Comparison of ENCODE assay signal across 11 mouse cellular contexts in genomic region chr17:43137838-43138237, GRCm38 (mm10).
DNase-seq lines count a peak whose midpoint lies in the region; ATAC-seq lines count a peak whose summit lies in the region.
"Had no signal": no experiment of that assay in that cellular context is flagged by ENCODE, and none has a peak within 500 bp of the region (broad histone marks: within the 10 kb centered on the region; RNA-seq: fewer than 3 reads in every experiment).

No protein-coding gene starts in this region.

- ATAC-seq in liver, embryonic 12.5 days: peak; percentile 39; the same call in 1 of the 2 replicates
- ATAC-seq in inflammation-experienced regulatory T-cells, adult 6 months: no peak
- no peak for ATAC-seq in forebrain, embryonic 16.5 days

- WGBS in liver, embryonic 12.5 days (ENCODE audit: insufficient replicate concordance): 59% methylated on average over 9 of the region's 9 CpGs
- WGBS in forebrain, embryonic 10.5 days: 96% methylated on average over 9 of the region's 9 CpGs
- 95% methylated on average over 9 of the region's 9 CpGs for WGBS in forebrain, embryonic 16.5 days

- H3K4me2 ChIP-seq in liver, embryonic 12.5 days: no peak overlapping the region
- H3K4me2 ChIP-seq in forebrain, embryonic 16.5 days (ENCODE audit: low read length): no peak overlapping the region

- peak; percentile 3 for DNase-seq in adrenal gland, adult 8-10 months
- no peak for DNase-seq in adrenal gland, postnatal 25 days
- DNase-seq in c-Kit-positive CD71-negative TER-119-negative erythroid progenitor cells, embryonic 14.5 days (ENCODE audit: low read depth): peak; percentile 35
- peak; percentile 86 for DNase-seq in monocyte, adult 2 months (ENCODE audit: low read depth in 1 of 2, low spot score in 2 of 2)
- DNase-seq in forebrain, embryonic 10.5 days (ENCODE audit: extremely low spot score, low spot score): no peak
- DNase-seq: cerebellum, adult 2 months; gastrocnemius, postnatal 36 days; kidney, adult 9 months had no signal

- H3K4me3 ChIP-seq in liver, embryonic 12.5 days: no peak overlapping the region
- H3K4me3 ChIP-seq in forebrain, embryonic 10.5 days: no peak overlapping the region
- H3K4me3 ChIP-seq in forebrain, embryonic 16.5 days (replicated peaks; ENCODE audit: low read length): no peak overlapping the region

- H3K27ac ChIP-seq in liver, embryonic 12.5 days: no peak overlapping the region
- H3K27ac ChIP-seq in forebrain, embryonic 10.5 days: no peak overlapping the region
- H3K27ac ChIP-seq in forebrain, embryonic 16.5 days (ENCODE audit: low read length): no peak overlapping the region

- no peaks in the 10 kb centered on the region for H3K36me3 ChIP-seq in liver, embryonic 12.5 days
- no peaks in the 10 kb centered on the region for H3K36me3 ChIP-seq in forebrain, embryonic 10.5 days (replicated peaks)
- no peaks in the 10 kb centered on the region for H3K36me3 ChIP-seq in forebrain, embryonic 16.5 days (ENCODE audit: control insufficient read depth, insufficient read depth)

- H3K9me3 ChIP-seq in liver, embryonic 12.5 days (replicated peaks): no peaks in the 10 kb centered on the region
- H3K9me3 ChIP-seq in forebrain, embryonic 10.5 days: no peaks in the 10 kb centered on the region
- no peaks in the 10 kb centered on the region for H3K9me3 ChIP-seq in forebrain, embryonic 16.5 days (ENCODE audit: control insufficient read depth, low read length)

- H3K27me3 ChIP-seq in liver, embryonic 12.5 days (replicated peaks): no peaks in the 10 kb centered on the region
- no peaks in the 10 kb centered on the region for H3K27me3 ChIP-seq in forebrain, embryonic 10.5 days (ENCODE audit: poor library complexity, severe bottlenecking)
- no peaks in the 10 kb centered on the region for H3K27me3 ChIP-seq in forebrain, embryonic 16.5 days (replicated peaks; ENCODE audit: control insufficient read depth, insufficient read depth, low read length)

- no peak overlapping the region for H3K9ac ChIP-seq in liver, embryonic 12.5 days
- H3K9ac ChIP-seq in forebrain, embryonic 16.5 days (replicated peaks; ENCODE audit: low read depth, low read length): no peak overlapping the region

- 0 out of 2 replicates have a peak, but pooled peaks cover 7% of the 10 kb centered on the region for H3K4me1 ChIP-seq in liver, embryonic 12.5 days
- H3K4me1 ChIP-seq in forebrain, embryonic 10.5 days: peaks cover 4% of the 10 kb centered on the region
- H3K4me1 ChIP-seq in forebrain, embryonic 16.5 days (replicated peaks; ENCODE audit: control insufficient read depth, insufficient read depth, low read length): no peaks in the 10 kb centered on the region

Comparison
In these comparisons a context has a peak if more than half of its experiments do, and no peak if none do; other contexts are left out.
1. DNase-seq: peak in adrenal gland, adult 8-10 months (single experiment), c-Kit-positive CD71-negative TER-119-negative erythroid progenitor cells, embryonic 14.5 days (single experiment) and monocyte, adult 2 months (2 of 2); none in adrenal gland, postnatal 25 days (single experiment) and forebrain, embryonic 10.5 days (single experiment).